In genomic region chr10:128705317-128705693, GRCm38 (mm10) we compare ENCODE assay signal across 9 mouse cellular contexts. TPM values are rescaled to one million over a fixed set of nuclear protein-coding genes. Genes with fewer than 3 reads are reported as not detected.
DNase-seq lines count a peak whose midpoint lies in the region; ATAC-seq and TF ChIP-seq lines count a peak whose summit lies in the region.
"Had no signal": no experiment of that assay in that cellular context is flagged by ENCODE, and none has a peak within 500 bp of the region (broad histone marks: within the 10 kb centered on the region; RNA-seq: fewer than 3 reads in every experiment).

No protein-coding gene starts in this region.

- peaks cover 26% of the 10 kb centered on the region; the same call in 1 of the 2 replicates for H3K4me1 ChIP-seq in embryonic facial prominence, embryonic 12.5 days
- no peaks in the 10 kb centered on the region for H3K4me1 ChIP-seq in hindbrain, postnatal 0 days (ENCODE audit: insufficient read depth, low read length)

- peaks cover 27% of the 10 kb centered on the region for H3K36me3 ChIP-seq in embryonic facial prominence, embryonic 12.5 days
- H3K36me3 ChIP-seq in hindbrain, postnatal 0 days (ENCODE audit: insufficient read depth, low read length): no peaks in the 10 kb centered on the region; the same call in 1 of the 2 replicates

- peak overlapping the region; percentile 79 for H3K4me2 ChIP-seq in embryonic facial prominence, embryonic 12.5 days (replicated peaks)
- peak overlapping the region; percentile 96 for H3K4me2 ChIP-seq in hindbrain, postnatal 0 days (ENCODE audit: low read depth, low read length)

- no peak for ATAC-seq in embryonic facial prominence, embryonic 12.5 days (ENCODE audit: insufficient number of reproducible peaks, insufficient read depth, low FRiP score, low TSS enrichment)
- peak; percentile 36 for ATAC-seq in hindbrain, postnatal 0 days

- TF ChIP-seq CTCF in gastrocnemius, adult 2 months (IDR thresholded peaks at IDR 0.05): no peak
- TF ChIP-seq CTCF in hindbrain, postnatal 0 days (IDR thresholded peaks at IDR 0.05; ENCODE audit: low read depth): no peak

- H3K9ac ChIP-seq in embryonic facial prominence, embryonic 12.5 days: peak overlapping the region; percentile 88
- H3K9ac ChIP-seq in hindbrain, postnatal 0 days (replicated peaks; ENCODE audit: low read length): 0 out of 2 replicates have a peak overlapping the region, but pooled peaks have one; percentile 24

- peak; percentile 30 for DNase-seq in gastrocnemius, adult 2 months
- DNase-seq in gastrocnemius, adult 18-20 months (ENCODE audit: low spot score): no peak
- DNase-seq in CD4-positive, CD25-positive, alpha-beta regulatory T cell, adult 2 months (ENCODE audit: low read depth, low spot score): peak; percentile 40
- peak; percentile 20 for DNase-seq in hindbrain, postnatal 0 days (ENCODE audit: low spot score)
- peak; percentile 27 for DNase-seq in lung, postnatal 10 days
- peak; percentile 51 for DNase-seq in testis, postnatal 10 days (ENCODE audit: low spot score)
- no peak for DNase-seq in layer of hippocampus, postnatal 25 days (ENCODE audit: extremely low spot score in 1 of 2, low spot score in 1 of 2)

- no peaks in the 10 kb centered on the region for H3K27me3 ChIP-seq in embryonic facial prominence, embryonic 12.5 days
- no peaks in the 10 kb centered on the region for H3K27me3 ChIP-seq in hindbrain, postnatal 0 days (ENCODE audit: insufficient read depth, low read length)
- H3K27me3 ChIP-seq: Patski had no signal

- 7% methylated on average over 11 of the region's 11 CpGs for WGBS in embryonic facial prominence, embryonic 12.5 days
- WGBS in hindbrain, postnatal 0 days: 7% methylated on average over 11 of the region's 11 CpGs

- no peaks in the 10 kb centered on the region for H3K9me3 ChIP-seq in embryonic facial prominence, embryonic 12.5 days
- no peaks in the 10 kb centered on the region for H3K9me3 ChIP-seq in hindbrain, postnatal 0 days (ENCODE audit: low read length)

- intact Hi-C loops in gastrocnemius, adult 2 months (cut with DNase I): loop anchor here (2.0 kb wide), 1 partner anchor 37 kb away; no protein-coding TSS in a partner anchor

- H3K4me3 ChIP-seq in gastrocnemius, adult 2 months: peak overlapping the region; percentile 90
- H3K4me3 ChIP-seq in embryonic facial prominence, embryonic 12.5 days: peak overlapping the region; percentile 83
- H3K4me3 ChIP-seq in hindbrain, postnatal 0 days (ENCODE audit: low read length): peak overlapping the region; percentile 80

- H3K27ac ChIP-seq in gastrocnemius, adult 2 months: peak overlapping the region; percentile 93
- peak overlapping the region; percentile 97 for H3K27ac ChIP-seq in embryonic facial prominence, embryonic 12.5 days
- H3K27ac ChIP-seq in hindbrain, postnatal 0 days: peak overlapping the region; percentile 58; the same call in 1 of the 2 replicates

RNA-seq across cellular contexts. Expression of gene Cdk2, which starts 0.5 kb away (rescaled TPM):
- 1 to 10 TPM; 3.0 to 3.2 TPM for total RNA-seq in gastrocnemius, adult 2 months (2021)
- 1 to 10 TPM; 2.3 to 2.7 TPM for total RNA-seq in gastrocnemius, adult 18-20 months (2021)
- 134 and 143 TPM in 2 replicates for polyA plus RNA-seq in embryonic facial prominence, embryonic 12.5 days (2016; fragmentation: Nextera tagmentation; extraction: Ambion mirVana)
- total RNA-seq in hindbrain, postnatal 0 days (2014; rRNA removed): 17.5 and 21.2 TPM in 2 replicates
- polyA plus RNA-seq in hindbrain, postnatal 0 days (2015; fragmentation: Nextera tagmentation; extraction: Ambion mirVana): 16.6 and 17.7 TPM in 2 replicates
- total RNA-seq in layer of hippocampus, postnatal 25 days (2021): 1 to 10 TPM; 2.7 to 4.0 TPM

RNA-seq across cellular contexts. Expression of gene Pmel, which starts 1.3 kb away (rescaled TPM):
- total RNA-seq in gastrocnemius, adult 2 months (2021): not detected
- total RNA-seq in gastrocnemius, adult 18-20 months (2021): not detected
- 26.3 and 48.0 TPM in 2 replicates for polyA plus RNA-seq in embryonic facial prominence, embryonic 12.5 days (2016; fragmentation: Nextera tagmentation; extraction: Ambion mirVana)
- total RNA-seq in hindbrain, postnatal 0 days (2014; rRNA removed): 0.63 and 1.0 TPM in 2 replicates
- 1.0 and 1.4 TPM in 2 replicates for polyA plus RNA-seq in hindbrain, postnatal 0 days (2015; fragmentation: Nextera tagmentation; extraction: Ambion mirVana)
- total RNA-seq in layer of hippocampus, postnatal 25 days (2021): under 1 TPM; 0.49 to 0.62 TPM

RNA-seq across cellular contexts. Expression of gene Rab5b, which starts 9.2 kb away (rescaled TPM):
- 10 to 100 TPM; 90.3 to 94.5 TPM for total RNA-seq in gastrocnemius, adult 2 months (2021)
- total RNA-seq in gastrocnemius, adult 18-20 months (2021): 10 to 100 TPM; 90.8 to 92.1 TPM
- 80.0 and 85.6 TPM in 2 replicates for polyA plus RNA-seq in embryonic facial prominence, embryonic 12.5 days (2016; fragmentation: Nextera tagmentation; extraction: Ambion mirVana)
- 108 and 127 TPM in 2 replicates for total RNA-seq in hindbrain, postnatal 0 days (2014; rRNA removed)
- polyA plus RNA-seq in hindbrain, postnatal 0 days (2015; fragmentation: Nextera tagmentation; extraction: Ambion mirVana): 97.5 and 99.7 TPM in 2 replicates
- 100 to 1,000 TPM; 130 to 136 TPM for total RNA-seq in layer of hippocampus, postnatal 25 days (2021)

RNA-seq across cellular contexts. Expression of gene Suox, which starts 31.4 kb away (rescaled TPM):
- total RNA-seq in gastrocnemius, adult 2 months (2021): 10 to 100 TPM; 22.5 to 27.7 TPM
- 10 to 100 TPM; 27.7 to 28.3 TPM for total RNA-seq in gastrocnemius, adult 18-20 months (2021)
- 18.5 and 19.5 TPM in 2 replicates for polyA plus RNA-seq in embryonic facial prominence, embryonic 12.5 days (2016; fragmentation: Nextera tagmentation; extraction: Ambion mirVana)
- 15.3 and 15.5 TPM in 2 replicates for total RNA-seq in hindbrain, postnatal 0 days (2014; rRNA removed)
- 10.3 and 10.9 TPM in 2 replicates for polyA plus RNA-seq in hindbrain, postnatal 0 days (2015; fragmentation: Nextera tagmentation; extraction: Ambion mirVana)
- 10 to 100 TPM; 11.4 to 13.3 TPM for total RNA-seq in layer of hippocampus, postnatal 25 days (2021)

RNA-seq across cellular contexts. Expression of gene Dgka, which starts 39.4 kb away (rescaled TPM):
- 1 to 10 TPM; 8.8 to 9.7 TPM for total RNA-seq in gastrocnemius, adult 2 months (2021)
- total RNA-seq in gastrocnemius, adult 18-20 months (2021): 1 to 10 TPM; 7.8 to 8.5 TPM
- 9.3 and 10.4 TPM in 2 replicates for polyA plus RNA-seq in embryonic facial prominence, embryonic 12.5 days (2016; fragmentation: Nextera tagmentation; extraction: Ambion mirVana)
- 6.2 and 6.6 TPM in 2 replicates for total RNA-seq in hindbrain, postnatal 0 days (2014; rRNA removed)
- 6.2 and 6.7 TPM in 2 replicates for polyA plus RNA-seq in hindbrain, postnatal 0 days (2015; fragmentation: Nextera tagmentation; extraction: Ambion mirVana)
- 1 to 10 TPM; 9.3 to 9.8 TPM for total RNA-seq in layer of hippocampus, postnatal 25 days (2021)

Comparison
In these comparisons a context has a peak if more than half of its experiments do, and no peak if none do; other contexts are left out.
1. DNase-seq: peak in gastrocnemius, adult 2 months (single experiment), CD4-positive, CD25-positive, alpha-beta regulatory T cell, adult 2 months (single experiment), hindbrain, postnatal 0 days (single experiment), lung, postnatal 10 days (single experiment) and testis, postnatal 10 days (single experiment); none in gastrocnemius, adult 18-20 months (single experiment) and layer of hippocampus, postnatal 25 days (0 of 2).
2. Peak in every context shown above with its lines, with median percentiles within 50 percentile points of each other: H3K27ac ChIP-seq and H3K4me3 ChIP-seq.